Mouse (Mus musculus) megakaryocyte, embryonic 14.5 days (primary cell): Measurements from ENCODE around the gene Smg9.

Experiments
- FLI1 ChIP-seq: IDR thresholded peaks from 2 replicates; pipeline ENCODE4 v1.6.1; 2012; ENCODE audit warnings: low read length, inconsistent platforms, mixed read lengths
- GATA1 ChIP-seq: IDR thresholded peaks from 3 replicates; pipeline ENCODE4 v1.6.1; 2012; ENCODE audit warnings: mixed read lengths, low read length, inconsistent platforms, borderline replicate concordance

GRCm38 (mm10) chr7:24429413-24430112, 30.1 kb downstream of the Smg9 start:
- TF ChIP-seq GATA1, result no peak
- no peak for TF ChIP-seq FLI1
